Mouse (Mus musculus) splenic B cell, adult 2 months (primary cell): ENCODE measurements around the gene Tac1.
"Not testable (repeated sequence)": the region's sequence is repeated elsewhere in the genome, so short reads cannot be mapped to it uniquely, and the experiment has no call there.

ENCODE experiments used
- DNase-seq: peaks from one replicate; pipeline ENCODE4 v3.0.0-alpha.2; 2011; ENCODE audit warnings: low read depth, low spot score
- H3K27me3 ChIP-seq: 2 replicates; pipeline ENCODE4 v1.6.1; 2012; ENCODE audit warnings: mild to moderate bottlenecking, low read length, moderate library complexity, mixed read lengths; ENCODE audit not compliant: control insufficient read depth, poor library complexity, insufficient read depth, severe bottlenecking
- H3K36me3 ChIP-seq: 2 replicates; pipeline ENCODE4 v1.6.1; 2012; ENCODE audit warnings: mild to moderate bottlenecking, low read length, moderate library complexity, mixed read lengths; ENCODE audit not compliant: control insufficient read depth, poor library complexity, insufficient read depth, severe bottlenecking

The Tac1 gene

DNA sequence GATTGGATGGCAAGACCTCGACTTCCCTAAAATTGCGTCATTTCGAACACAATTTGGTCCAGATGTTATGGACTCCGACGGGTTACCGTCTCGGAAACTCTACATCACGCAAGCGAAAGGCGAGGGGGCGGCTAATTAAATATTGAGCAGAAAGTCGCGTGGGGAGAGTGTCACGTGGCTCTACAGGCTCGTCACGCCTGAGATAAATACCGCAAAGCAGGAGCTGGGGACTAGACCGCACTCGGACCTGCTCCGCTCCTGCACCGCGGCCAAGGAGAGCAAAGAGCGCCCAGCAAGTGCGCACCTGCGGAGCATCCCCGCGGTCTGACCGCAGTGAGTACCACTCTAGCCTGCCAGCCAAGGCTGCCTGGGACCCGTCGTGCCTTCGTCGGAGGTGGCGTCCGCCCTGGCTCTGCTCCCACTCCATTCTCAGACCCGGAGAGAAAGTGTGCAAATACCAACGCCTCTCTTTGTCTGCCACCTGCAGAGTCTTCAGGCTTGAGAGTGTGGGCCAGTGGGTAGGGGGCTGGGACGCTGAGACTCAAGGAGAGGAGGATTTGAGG is at the start of gene Tac1:
Gene Tac1 (plus strand): TSS at position 51 of the 563 bp plus-strand sequence.
- H3K36me3 ChIP-seq, result no peaks in the 10 kb centered on the region
- no peak for DNase-seq
- no peaks in the 10 kb centered on the region for H3K27me3 ChIP-seq

DNA sequence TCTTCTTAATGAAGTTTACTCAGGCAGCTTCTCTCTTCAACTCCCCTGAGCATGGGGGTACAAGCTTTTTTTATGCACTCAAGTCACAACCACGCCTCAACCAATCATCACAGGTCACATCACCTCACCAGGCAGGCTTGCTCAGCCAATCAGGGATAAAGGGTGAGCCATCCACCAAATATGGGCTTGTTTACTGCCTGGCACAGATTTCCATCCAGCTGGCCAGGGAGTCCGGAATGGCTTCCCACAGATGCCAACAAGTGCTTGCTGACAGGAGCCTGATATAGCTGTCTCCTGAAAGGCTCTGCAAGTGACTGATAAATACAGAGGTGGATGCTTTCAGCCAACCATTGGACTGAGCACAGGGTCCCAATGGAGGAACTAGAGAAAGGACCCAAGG is 11.2 kb upstream of the Tac1 start:
- H3K36me3 ChIP-seq, DNase-seq, H3K27me3 ChIP-seq: not testable (repeated sequence)

GRCm38 (mm10) chr6:7555688-7556476 is 1.2 kb downstream of the Tac1 start:
- no peak for DNase-seq
- no peaks in the 10 kb centered on the region for H3K36me3 ChIP-seq

DNA sequence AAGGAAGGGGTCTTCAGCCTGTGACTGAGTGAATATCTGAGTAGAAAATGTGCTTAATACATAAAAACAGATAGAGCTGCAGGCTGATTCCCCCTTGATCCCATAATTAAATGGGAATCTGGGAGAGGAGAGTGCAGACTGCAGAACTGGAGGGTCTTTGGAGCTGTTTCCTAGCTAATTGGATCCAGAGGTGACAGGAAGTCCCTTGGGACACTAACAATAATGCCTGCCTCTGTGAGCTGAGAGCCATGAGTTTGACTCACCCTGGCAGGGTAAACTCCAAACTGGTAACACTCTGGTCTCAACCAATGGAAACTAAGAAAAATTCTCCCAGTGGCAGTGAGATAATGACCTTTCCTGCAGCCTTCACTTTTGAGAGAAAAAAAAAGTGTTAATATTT is 3.5 kb downstream of the Tac1 start:
- Histone ChIP-seq H3K27me3 (no peaks in the 10 kb centered on the region), H3K36me3 (no peaks in the 10 kb centered on the region)
- no peak for DNase-seq

More at GRCm38 (mm10) chr6:7555688-7556476, 1.2 kb downstream of the Tac1 start:
- H3K27me3 ChIP-seq, result no peaks in the 10 kb centered on the region

DNA sequence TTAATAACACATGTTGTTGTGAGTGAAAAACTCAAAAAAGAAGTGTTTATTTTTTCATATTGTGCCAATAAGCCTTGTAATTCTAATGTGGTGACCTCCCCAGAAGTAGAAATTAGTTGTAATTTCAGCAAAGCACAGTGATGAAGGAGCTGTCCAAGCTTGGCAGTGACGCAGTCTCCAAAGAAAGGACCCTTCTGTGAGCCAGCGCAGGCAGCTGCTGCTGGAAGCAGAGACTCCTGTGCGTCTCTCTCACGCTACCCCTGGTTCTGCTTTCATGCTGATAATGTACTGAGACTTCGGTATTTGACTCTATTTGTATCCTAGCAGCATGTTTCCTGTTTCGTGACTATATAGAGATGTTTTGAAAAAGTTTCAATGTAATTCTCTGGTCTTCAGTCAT is 7.8 kb downstream of the Tac1 start:
- DNase-seq, result no peak
- no peaks in the 10 kb centered on the region for H3K27me3 ChIP-seq
- no peaks in the 10 kb centered on the region for H3K36me3 ChIP-seq

DNA sequence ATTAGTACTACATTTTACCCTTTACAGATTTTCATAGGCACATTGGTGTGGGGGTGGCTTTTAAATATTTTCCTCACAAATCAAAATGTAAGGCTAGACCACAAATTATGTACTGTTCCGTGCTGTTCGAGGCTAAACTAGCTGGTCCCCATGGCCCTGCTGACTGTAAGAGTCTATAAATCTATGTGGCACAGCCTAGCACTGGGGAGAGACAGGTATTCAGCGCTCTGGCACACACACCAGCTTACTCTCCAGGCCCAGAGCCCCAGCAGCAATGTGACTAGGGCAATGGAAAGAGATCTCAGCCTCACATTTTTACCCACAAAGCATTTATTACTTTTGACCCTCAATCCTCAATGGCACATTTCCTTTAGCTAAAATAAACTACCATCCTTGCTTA is 9.9 kb downstream of the Tac1 start:
- H3K36me3 ChIP-seq, result no peaks in the 10 kb centered on the region
- H3K27me3 ChIP-seq, result no peaks in the 10 kb centered on the region
- DNase-seq, result no peak

- H3K36me3 ChIP-seq, result no peaks in the 10 kb centered on the region
- DNase-seq, result no peak
- H3K27me3 ChIP-seq, result no peaks in the 10 kb centered on the region
These were observed 16.5 kb downstream of the Tac1 start for GRCm38 (mm10) chr6:7571144-7571543.

DNA sequence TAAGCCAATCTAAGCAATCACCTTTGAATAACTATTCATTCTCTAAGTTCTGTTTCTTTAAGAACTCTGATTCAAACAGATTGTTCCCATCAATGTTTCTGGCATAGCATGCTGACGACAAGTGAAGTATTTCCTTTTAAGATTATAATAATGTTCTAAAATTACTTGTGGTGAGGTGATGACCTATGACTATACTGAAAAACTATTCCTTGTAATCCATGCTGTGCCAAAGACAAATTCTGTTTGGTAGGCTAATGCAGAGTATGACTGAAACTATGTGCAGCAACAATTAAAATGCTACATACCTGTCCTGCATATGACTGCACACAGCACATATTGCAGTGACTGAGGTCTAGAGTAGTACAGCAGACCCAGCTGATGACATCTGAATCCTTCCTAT is 23.4 kb downstream of the Tac1 start:
- DNase-seq, result no peak
- H3K27me3 ChIP-seq, result no peaks in the 10 kb centered on the region
- H3K36me3 ChIP-seq, result no peaks in the 10 kb centered on the region

DNA sequence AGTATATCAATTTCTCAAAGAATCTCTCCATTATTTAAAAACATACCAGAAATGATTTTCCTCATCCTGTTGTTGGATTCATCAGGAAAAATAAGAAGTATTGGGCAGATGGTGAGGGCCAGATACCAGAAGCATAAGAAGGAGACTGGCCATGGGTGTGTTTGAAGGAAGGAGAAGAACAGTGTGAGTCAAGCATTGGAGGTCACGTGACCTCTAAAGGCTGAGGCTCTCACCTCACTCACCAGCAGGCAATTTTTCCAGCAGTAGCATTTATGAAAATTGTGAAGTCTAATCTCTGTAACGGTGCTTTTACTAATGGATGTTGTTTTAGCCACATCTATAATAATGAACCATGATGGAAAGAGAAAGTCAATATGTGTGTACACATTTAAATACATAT is 39.8 kb downstream of the Tac1 start:
- H3K27me3 ChIP-seq, result no peaks in the 10 kb centered on the region
- no peaks in the 10 kb centered on the region for H3K36me3 ChIP-seq
- DNase-seq, result no peak

- DNase-seq, result no peak
- no peaks in the 10 kb centered on the region for H3K36me3 ChIP-seq
These were observed 43.7 kb downstream of the Tac1 start for GRCm38 (mm10) chr6:7598416-7598815.

GRCm38 (mm10) chr6:7600228-7600627 is 45.5 kb downstream of the Tac1 start:
- Histone ChIP-seq H3K36me3 (no peaks in the 10 kb centered on the region), H3K27me3 (no peaks in the 10 kb centered on the region)
- no peak for DNase-seq

More at GRCm38 (mm10) chr6:7598416-7598815, 43.7 kb downstream of the Tac1 start:
- no peaks in the 10 kb centered on the region for H3K27me3 ChIP-seq

GRCm38 (mm10) chr6:7601353-7602094 is 46.8 kb downstream of the Tac1 start:
- DNase-seq, result no peak
- Histone ChIP-seq H3K27me3 (no peaks in the 10 kb centered on the region), H3K36me3 (no peaks in the 10 kb centered on the region)

DNA sequence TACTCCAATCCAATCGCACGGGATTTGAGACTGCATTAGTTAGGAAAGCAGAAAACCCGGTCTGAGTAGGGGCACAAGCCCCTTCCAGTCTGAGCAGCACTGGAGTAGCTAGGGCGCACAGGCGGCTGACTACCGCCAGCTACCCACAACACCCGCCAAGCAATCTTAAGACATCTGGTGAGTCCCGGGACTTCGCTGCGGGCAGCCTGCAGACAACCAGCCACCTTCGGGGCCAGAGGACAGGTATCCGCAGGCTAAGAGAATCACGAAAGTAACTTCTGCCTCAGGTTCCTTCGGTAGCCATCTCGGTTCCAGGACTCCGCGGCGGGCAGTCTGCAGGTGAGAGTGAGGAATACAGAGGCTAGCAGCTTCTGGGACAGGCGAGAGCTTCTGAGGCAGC is 59.0 kb downstream of the Tac1 start:
- DNase-seq, H3K27me3 ChIP-seq, H3K36me3 ChIP-seq: not testable (repeated sequence)
